Mouse (Mus musculus) lung, adult 18-20 months (tissue): ENCODE measurements at regions not wholly inside any gene's neighbourhood (a gene's known extent, or its start where the extent isn't known, plus 50 kb on each side); places are given as distances from the start of the nearest gene placed in this dataset.
A peak's percentile ranks its signal among the peaks of the same experiment; 100 is the strongest.

Experiments
- DNase-seq, 2 experiments: peaks; one replicate each; pipeline ENCODE4 v3.0.0; 2022; ENCODE audit warnings: mixed read lengths in 2 of 2

- no peak for DNase-seq
These were observed 233.2 kb downstream of the Bcor start for GRCm38 (mm10) chrX:11926868-11927535.

- DNase-seq: no peak
These were observed 230.7 kb downstream of the Bcor start for GRCm38 (mm10) chrX:11929448-11929847.

- DNase-seq: no peak
These were observed 228.7 kb downstream of the Bcor start for GRCm38 (mm10) chrX:11931432-11931831.

GRCm38 (mm10) chrX:11935337-11935736 is 224.8 kb downstream of the Bcor start:
- peak; percentile 14 to 34 for DNase-seq

GRCm38 (mm10) chrX:11940246-11940645 is 219.9 kb downstream of the Bcor start:
- no peak for DNase-seq

- DNase-seq: peak; percentile 56 to 68
These were observed 216.8 kb downstream of the Bcor start for GRCm38 (mm10) chrX:11943367-11943766.

- DNase-seq: no peak
These were observed 215.6 kb downstream of the Bcor start for GRCm38 (mm10) chrX:11944574-11944973.

GRCm38 (mm10) chrX:11945280-11945679 is 214.9 kb downstream of the Bcor start:
- DNase-seq: no peak

GRCm38 (mm10) chrX:11952193-11952592 is 208.0 kb downstream of the Bcor start:
- DNase-seq: peak; percentile 45 to 56

DNA sequence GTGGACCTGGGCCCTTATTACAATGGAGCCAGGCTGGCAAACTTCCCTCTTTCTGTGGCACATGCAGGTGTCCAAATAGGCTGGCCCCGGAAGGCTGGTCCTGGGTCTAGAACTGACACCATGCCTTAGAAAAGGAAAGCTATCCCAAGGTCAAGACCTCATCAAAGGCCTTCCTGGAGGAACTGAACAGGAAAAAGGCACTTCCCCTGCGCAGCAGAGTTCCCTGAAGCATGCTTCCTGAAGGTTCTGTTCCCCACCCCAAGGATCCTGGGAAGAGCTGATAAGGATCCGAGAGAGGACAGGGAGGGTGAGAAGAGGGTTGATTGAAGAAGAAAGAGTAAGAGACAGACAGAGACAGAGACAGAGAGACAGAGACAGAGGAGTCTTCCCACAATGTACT is 204.0 kb downstream of the Bcor start:
- DNase-seq: peak in 1 of 2 experiments; percentile 16

- no peak for DNase-seq
These were observed 203.1 kb downstream of the Bcor start for GRCm38 (mm10) chrX:11957011-11957410.

- DNase-seq: no peak
These were observed 200.1 kb downstream of the Bcor start for GRCm38 (mm10) chrX:11959871-11960552.

DNA sequence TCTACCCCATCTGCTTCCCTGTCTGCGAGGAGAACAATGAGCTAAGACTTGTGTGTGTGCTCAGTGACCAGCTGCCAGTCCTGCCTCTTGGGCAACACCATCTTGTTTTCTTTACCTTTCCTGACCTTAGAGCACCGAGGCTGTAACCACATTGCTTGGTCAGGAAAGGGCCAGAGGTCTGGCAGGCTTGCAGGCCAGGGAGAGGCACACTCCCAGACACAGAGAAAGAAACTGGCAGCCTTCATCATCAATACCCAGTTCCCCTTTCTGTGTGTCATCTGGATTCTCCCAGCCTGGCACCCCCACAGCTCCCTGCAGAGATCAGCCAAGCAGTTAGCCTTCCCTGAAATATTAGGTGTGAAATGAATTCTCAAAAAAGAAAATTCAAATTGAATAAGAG is 198.8 kb downstream of the Bcor start:
- peak; percentile 14 to 47 for DNase-seq

GRCm38 (mm10) chrX:11964428-11964827 is 195.7 kb downstream of the Bcor start:
- no peak for DNase-seq

GRCm38 (mm10) chrX:11978679-11979078 is 181.5 kb downstream of the Bcor start:
- DNase-seq: peak in 1 of 2 experiments; percentile 19

DNA sequence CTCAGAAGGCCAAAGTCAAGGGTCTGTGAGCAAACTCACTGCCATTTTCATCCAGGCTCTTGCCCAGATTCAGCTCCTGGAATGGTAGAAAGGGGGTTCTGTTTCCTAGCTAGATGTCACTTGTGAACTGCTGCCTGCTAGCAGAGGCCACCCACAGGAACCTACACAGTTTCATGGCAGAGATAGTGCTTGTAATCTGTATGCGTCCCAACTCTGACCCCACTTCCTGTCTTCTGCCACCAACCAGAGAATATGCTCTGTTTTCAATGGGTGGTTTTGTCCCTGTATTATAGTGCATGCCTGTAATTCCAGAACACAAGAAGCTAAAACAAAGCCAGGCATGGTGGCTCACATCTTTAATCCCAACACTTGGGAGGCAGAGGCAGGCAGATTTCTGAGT is 176.9 kb downstream of the Bcor start:
- no peak for DNase-seq
